Mouse (Mus musculus) natural killer cell, adult 2 months (primary cell): ENCODE measurements around the gene Gid8.

Experiments used
- DNase-seq, 2 experiments: peaks; one replicate each; pipeline ENCODE4 v3.0.0; 2022; ENCODE audit warnings: low spot score in 2 of 2

Gid8 gene

GRCm38 (mm10) chr2:180709923-180710272 is at the start of gene Gid8, which contains the start of gene Dido1:
Gene Gid8 (plus strand): TSS chr2:180710117.
Gene Dido1 (minus strand): TSS chr2:180709999.
- peak; percentile 92 to 95 for DNase-seq

GRCm38 (mm10) chr2:180660521-180660920 is 49.4 kb upstream of the Gid8 start:
- no peak for DNase-seq

GRCm38 (mm10) chr2:180662008-180662407 is 47.9 kb upstream of the Gid8 start:
- DNase-seq, result no peak

GRCm38 (mm10) chr2:180676706-180677105 is 33.2 kb upstream of the Gid8 start:
- DNase-seq, result no peak

GRCm38 (mm10) chr2:180678609-180679140 is 31.2 kb upstream of the Gid8 start:
- DNase-seq, result peak; percentile 64 to 76

- DNase-seq, result no peak
Measured at GRCm38 (mm10) chr2:180681225-180681624, 28.7 kb upstream of the Gid8 start.

- DNase-seq, result no peak
Measured at GRCm38 (mm10) chr2:180683524-180683923, 26.4 kb upstream of the Gid8 start.

- no peak for DNase-seq
Measured at GRCm38 (mm10) chr2:180684031-180684430, 25.9 kb upstream of the Gid8 start.

- peak in 1 of 2 experiments; percentile 21 for DNase-seq
Measured at GRCm38 (mm10) chr2:180689841-180690240, 20.1 kb upstream of the Gid8 start.

- no peak for DNase-seq
Measured at GRCm38 (mm10) chr2:180692630-180693029, 17.3 kb upstream of the Gid8 start.

- DNase-seq, result peak; percentile 42 to 56
Measured at GRCm38 (mm10) chr2:180695176-180695575, 14.7 kb upstream of the Gid8 start.

GRCm38 (mm10) chr2:180700457-180700856 is 9.5 kb upstream of the Gid8 start:
- DNase-seq, result no peak

GRCm38 (mm10) chr2:180701053-180701766 is 8.7 kb upstream of the Gid8 start:
- DNase-seq, result no peak

- peak; percentile 87 to 91 for DNase-seq
Measured at GRCm38 (mm10) chr2:180701767-180702621, 7.9 kb upstream of the Gid8 start.

GRCm38 (mm10) chr2:180702701-180703149 is 7.2 kb upstream of the Gid8 start:
- no peak for DNase-seq

- DNase-seq, result no peak
Measured at GRCm38 (mm10) chr2:180703175-180703574, 6.7 kb upstream of the Gid8 start.

- no peak for DNase-seq
Measured at GRCm38 (mm10) chr2:180703645-180704359, 6.1 kb upstream of the Gid8 start.

- no peak for DNase-seq
Measured at GRCm38 (mm10) chr2:180704591-180704990, 5.3 kb upstream of the Gid8 start.

- no peak for DNase-seq
Measured at GRCm38 (mm10) chr2:180705066-180705465, 4.9 kb upstream of the Gid8 start.

GRCm38 (mm10) chr2:180705975-180706374 is 3.9 kb upstream of the Gid8 start:
- DNase-seq, result no peak

- DNase-seq, result no peak
Measured at GRCm38 (mm10) chr2:180709023-180709922, 644 bp upstream of the Gid8 start.
